Mouse (Mus musculus): ENCODE results near the gene Scgb1a1.
A peak's percentile ranks its signal among the peaks of the same experiment; 100 is the strongest.
"Not testable (repeated sequence)": the region's sequence is repeated elsewhere in the genome, so short reads cannot be mapped to it uniquely, and the experiment has no call there.

Scgb1a1 gene

GRCm38 (mm10) chr19:9100297-9101061, 12.7 kb upstream of the Scgb1a1 start:
- no peak for DNase-seq (ENCODE audit: low spot score)

DNA sequence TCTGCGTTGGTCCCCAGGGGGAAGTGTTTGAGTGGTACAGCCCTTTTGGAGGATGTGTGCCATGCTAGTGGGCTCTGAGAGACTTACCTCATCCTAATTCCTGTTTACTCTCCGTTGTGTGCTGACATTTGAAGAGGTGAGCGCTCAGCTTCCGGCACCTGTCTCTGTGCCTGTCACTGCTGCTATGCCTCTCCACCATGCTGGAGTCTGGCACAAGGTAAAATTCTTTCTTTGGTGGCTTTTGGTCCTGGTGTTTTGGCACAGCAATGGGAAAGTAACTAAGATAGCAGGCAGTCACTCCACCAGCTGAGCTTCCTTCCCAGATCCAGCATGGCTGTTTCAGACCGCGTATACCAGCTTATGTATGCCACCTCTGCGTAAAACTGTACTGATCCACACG, 12.0 kb upstream of the Scgb1a1 start:
- no peak for DNase-seq (ENCODE audit: low spot score)

- DNase-seq (ENCODE audit: low spot score) = no peak
Observed at GRCm38 (mm10) chr19:9097441-9097840, 9.7 kb upstream of the Scgb1a1 start.

GRCm38 (mm10) chr19:9095111-9095510, 7.4 kb upstream of the Scgb1a1 start:
- DNase-seq (ENCODE audit: low spot score) = no peak

GRCm38 (mm10) chr19:9090709-9091108, 3.0 kb upstream of the Scgb1a1 start:
- DNase-seq (ENCODE audit: low spot score) = no peak

- no peak for DNase-seq (ENCODE audit: low spot score)
Observed at GRCm38 (mm10) chr19:9090191-9090590, 2.4 kb upstream of the Scgb1a1 start.

DNA sequence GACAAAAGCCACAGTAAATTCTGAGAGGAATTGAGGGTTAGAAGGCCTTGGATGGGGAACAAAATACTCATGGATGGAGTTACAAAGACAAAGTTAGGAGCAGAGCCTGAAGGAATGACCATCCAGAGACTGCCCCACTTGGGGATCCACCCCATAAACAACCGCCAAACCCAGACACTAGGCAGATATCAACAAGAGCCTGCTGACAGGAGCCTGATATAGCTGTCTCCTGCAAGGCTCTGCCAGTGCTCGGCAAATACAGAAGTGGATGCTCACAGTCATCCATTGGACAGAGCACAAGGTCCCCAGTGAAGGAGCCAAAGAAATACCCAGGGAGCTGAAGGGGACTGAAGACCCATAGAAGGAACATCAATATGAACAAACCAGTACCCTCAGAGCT, 3.9 kb downstream of the Scgb1a1 start:
- DNase-seq (ENCODE audit: low spot score) = not testable (repeated sequence)

- no peak for DNase-seq (ENCODE audit: low spot score)
Observed at GRCm38 (mm10) chr19:9083010-9083355, 4.8 kb downstream of the Scgb1a1 start.

- peak; percentile 92 for DNase-seq (ENCODE audit: low spot score)
Observed at GRCm38 (mm10) chr19:9082191-9083009, 5.4 kb downstream of the Scgb1a1 start.

GRCm38 (mm10) chr19:9081311-9082190, 6.2 kb downstream of the Scgb1a1 start:
- DNase-seq (ENCODE audit: low spot score) = no peak

- DNase-seq (ENCODE audit: low spot score) = no peak
Observed at GRCm38 (mm10) chr19:9079916-9080315, 7.8 kb downstream of the Scgb1a1 start.

GRCm38 (mm10) chr19:9076982-9077660, 10.6 kb downstream of the Scgb1a1 start:
- DNase-seq (ENCODE audit: low spot score) = no peak

DNA sequence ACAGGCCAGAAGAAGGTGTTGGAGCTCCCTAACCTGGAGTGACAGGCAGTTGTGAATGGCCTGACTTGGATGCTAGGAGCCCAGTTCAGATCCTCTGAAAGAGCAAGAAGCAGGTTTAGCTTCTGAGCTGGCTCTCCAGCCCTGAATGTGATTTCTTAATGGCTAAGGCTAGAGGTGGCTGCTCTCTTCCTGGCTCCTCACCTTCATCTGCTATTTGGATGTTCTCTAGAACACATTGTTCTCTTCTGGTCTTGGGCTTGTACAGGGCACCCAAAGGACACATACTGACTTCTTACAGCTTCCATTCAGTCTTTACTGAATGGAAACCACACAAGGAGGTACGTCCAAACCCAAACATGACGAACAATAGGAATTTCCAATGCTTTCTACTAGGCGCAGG, 11.7 kb downstream of the Scgb1a1 start:
- DNase-seq (ENCODE audit: low spot score) = no peak

GRCm38 (mm10) chr19:9075558-9075957, 12.2 kb downstream of the Scgb1a1 start:
- DNase-seq (ENCODE audit: low spot score) = no peak

DNA sequence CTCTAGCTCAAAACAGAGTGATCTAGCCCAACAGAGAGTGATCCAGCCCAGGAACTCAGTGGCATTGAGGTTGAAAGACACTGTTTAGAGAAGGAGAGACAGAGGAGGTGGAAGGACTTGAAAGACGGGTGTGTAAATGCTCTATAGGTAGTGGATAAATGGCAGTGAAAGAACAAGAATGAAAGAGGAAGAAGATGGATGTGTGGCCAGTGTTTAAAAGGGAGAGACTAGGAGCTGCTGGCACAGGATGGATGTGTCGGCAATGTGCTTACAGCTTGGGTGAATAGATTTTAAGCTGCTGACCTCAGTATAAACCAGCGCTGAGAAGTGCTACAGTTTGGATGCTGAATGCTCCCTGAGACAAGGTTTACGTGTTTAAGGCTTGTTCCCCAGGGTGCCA, 13.3 kb downstream of the Scgb1a1 start:
- no peak for DNase-seq (ENCODE audit: low spot score)

DNA sequence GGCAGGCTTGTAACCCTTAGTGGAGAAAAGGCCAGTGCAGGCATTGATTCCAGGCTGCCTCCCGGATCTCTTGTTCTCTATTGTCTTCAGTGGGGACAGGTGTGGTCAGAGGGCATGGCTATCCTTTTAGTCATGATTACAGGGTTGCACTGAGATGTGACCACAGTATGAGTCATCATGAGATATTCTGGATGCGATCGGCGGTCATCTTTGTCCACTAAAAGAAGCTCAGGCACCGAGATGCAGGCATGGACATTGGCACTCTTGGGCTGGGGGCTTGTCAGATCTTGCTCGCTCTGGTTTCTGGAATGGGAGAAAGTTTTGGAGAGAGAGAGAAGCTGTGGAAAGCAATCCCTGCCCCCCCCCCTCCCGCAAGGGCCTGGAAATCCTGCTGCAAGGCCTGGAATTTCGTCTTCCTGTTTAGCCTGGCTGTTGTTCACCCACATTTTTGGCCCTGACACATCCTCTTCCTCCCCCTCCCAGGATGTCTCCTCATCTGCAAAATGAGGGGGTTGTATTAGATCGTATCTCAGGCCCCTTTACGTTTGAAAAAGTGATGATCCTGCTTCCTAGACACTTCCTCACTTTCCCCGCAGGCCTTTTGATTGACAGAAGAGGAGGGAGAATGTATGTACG, 13.9 kb downstream of the Scgb1a1 start:
- DNase-seq (ENCODE audit: low spot score) = no peak

GRCm38 (mm10) chr19:9072157-9072530, 15.6 kb downstream of the Scgb1a1 start:
- DNase-seq (ENCODE audit: low spot score) = no peak

GRCm38 (mm10) chr19:9071456-9072156, 16.2 kb downstream of the Scgb1a1 start:
- no peak for DNase-seq (ENCODE audit: low spot score)

DNA sequence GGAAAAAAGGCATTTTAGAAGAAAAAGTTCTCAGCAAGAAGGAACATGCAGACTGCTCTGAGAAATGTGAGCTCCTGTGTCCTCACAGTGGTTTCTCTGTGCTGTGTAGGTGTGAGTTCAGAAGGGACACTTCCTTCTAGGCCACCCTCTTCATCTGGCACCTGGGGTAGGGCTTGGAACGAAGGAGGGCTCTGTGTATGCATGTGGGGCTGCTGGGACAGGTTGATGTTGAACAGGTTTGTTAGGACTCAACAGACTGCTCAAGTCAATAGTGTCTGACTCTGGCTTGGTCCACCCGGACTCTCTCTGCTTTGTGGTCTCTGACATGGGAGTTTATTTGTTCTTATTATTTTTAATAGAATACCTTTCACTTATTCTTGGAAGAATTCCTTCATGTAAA, 17.4 kb downstream of the Scgb1a1 start:
- no peak for DNase-seq (ENCODE audit: low spot score)

DNA sequence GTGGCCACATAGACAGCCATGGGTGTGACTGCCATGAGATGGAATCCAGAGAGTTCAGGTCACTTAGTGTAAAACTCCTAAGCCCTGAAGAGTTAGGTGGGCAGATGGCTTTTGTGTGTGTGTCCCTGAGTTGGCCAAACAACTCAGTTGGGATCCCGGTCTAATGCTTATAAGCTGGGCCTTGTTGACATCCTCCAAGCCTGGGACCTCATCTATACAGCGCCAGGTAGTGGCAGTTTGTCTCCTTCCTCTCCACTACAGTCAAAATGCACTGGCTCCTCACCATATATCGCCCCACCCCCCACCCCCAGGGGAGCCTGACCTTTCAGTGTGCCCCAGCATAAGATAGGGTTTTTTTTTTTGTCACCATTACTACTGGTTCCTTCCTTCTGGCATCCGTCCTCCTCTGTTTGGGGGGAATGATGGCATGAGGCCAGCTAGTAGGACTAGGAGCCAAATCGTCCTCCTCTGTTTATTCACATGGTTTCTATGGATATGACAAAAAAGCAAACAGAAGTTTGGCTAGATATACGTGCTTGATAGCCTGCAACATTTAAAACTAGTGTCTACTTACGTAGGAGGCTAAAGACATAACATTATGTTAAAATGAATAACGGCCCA, 18.0 kb downstream of the Scgb1a1 start:
- DNase-seq (ENCODE audit: low spot score) = no peak
